Mouse (Mus musculus) pancreas, adult 10 weeks (tissue): Measurements from ENCODE around the gene Olfr1501. TPM values are rescaled to one million over a fixed set of nuclear protein-coding genes. Genes with fewer than 3 reads are reported as not detected.

Experiments used
- polyA plus RNA-seq: library from polyadenylated mRNA; stranded (reverse); fragments of 350-450 nt; fragmentation: Illumina TruSeq; extraction: RNeasy Lipid Tissue Mini Kit (QIAGEN cat#74804); gene quantifications from one replicate; pipeline ENCODE4 v1.2.3, GENCODE M21; 2015; ENCODE audit warnings: low read depth, low replicate concordance; ENCODE audit not compliant: insufficient read depth

The Olfr1501 gene
- polyA plus RNA-seq, result not detected

GRCm38 (mm10) chr19:13850592-13850991 lies at the start of gene Olfr1501:
Olfr1501 (minus strand) TSS chr19:13850692.

GRCm38 (mm10) chr19:13897828-13898227 lies 47.3 kb upstream of the Olfr1501 start, which contains the start of gene Olfr1504:
Olfr1504 (minus strand) TSS chr19:13897928.

GRCm38 (mm10) chr19:13861495-13861894 lies 11.0 kb upstream of the Olfr1501 start, which contains the start of gene Olfr1502:
Olfr1502 (plus strand) TSS chr19:13861795.

GRCm38 (mm10) chr19:13830388-13830787 lies 20.1 kb downstream of the Olfr1501 start, which contains the start of gene Olfr1500:
Olfr1500 (minus strand) TSS chr19:13830488.

GRCm38 (mm10) chr19:13819347-13819746 lies 31.1 kb downstream of the Olfr1501 start, which contains the start of gene Olfr1499:
Olfr1499 (minus strand) TSS chr19:13819447.

GRCm38 (mm10) chr19:13798102-13798501 lies 52.4 kb downstream of the Olfr1501 start, which contains the start of gene Olfr1497:
Olfr1497 (minus strand) TSS chr19:13798202.

Other genes starting within 250 kb of the Olfr1501 start
- gene Olfr1487, start 233.3 kb downstream of the Olfr1501 start, polyA plus RNA-seq, result not detected
- gene Olfr1489, start 219.1 kb downstream of the Olfr1501 start, polyA plus RNA-seq, result not detected
- gene Olfr1490, start 199.6 kb downstream of the Olfr1501 start, polyA plus RNA-seq, result not detected
- gene Olfr1491, start 153.4 kb downstream of the Olfr1501 start, polyA plus RNA-seq, result not detected
- gene Olfr1493-ps1, start 127.4 kb downstream of the Olfr1501 start, polyA plus RNA-seq, result not detected
- not detected for gene Olfr1494, start 111.0 kb downstream of the Olfr1501 start, polyA plus RNA-seq
- not detected for gene Olfr1495, start 86.1 kb downstream of the Olfr1501 start, polyA plus RNA-seq
- gene Olfr1496, start 72.8 kb downstream of the Olfr1501 start, polyA plus RNA-seq, result not detected
- not detected for gene Olfr1497, start 52.5 kb downstream of the Olfr1501 start, polyA plus RNA-seq
- gene Olfr1499, start 31.2 kb downstream of the Olfr1501 start, polyA plus RNA-seq, result not detected
- not detected for gene Olfr1500, start 20.2 kb downstream of the Olfr1501 start, polyA plus RNA-seq
- gene Olfr1502, start 11.1 kb upstream of the Olfr1501 start, polyA plus RNA-seq, result not detected
- gene Olfr1504, start 47.2 kb upstream of the Olfr1501 start, polyA plus RNA-seq, result not detected
- gene Olfr1505, start 62.8 kb upstream of the Olfr1501 start, polyA plus RNA-seq, result not detected